In the genomic region with DNA sequence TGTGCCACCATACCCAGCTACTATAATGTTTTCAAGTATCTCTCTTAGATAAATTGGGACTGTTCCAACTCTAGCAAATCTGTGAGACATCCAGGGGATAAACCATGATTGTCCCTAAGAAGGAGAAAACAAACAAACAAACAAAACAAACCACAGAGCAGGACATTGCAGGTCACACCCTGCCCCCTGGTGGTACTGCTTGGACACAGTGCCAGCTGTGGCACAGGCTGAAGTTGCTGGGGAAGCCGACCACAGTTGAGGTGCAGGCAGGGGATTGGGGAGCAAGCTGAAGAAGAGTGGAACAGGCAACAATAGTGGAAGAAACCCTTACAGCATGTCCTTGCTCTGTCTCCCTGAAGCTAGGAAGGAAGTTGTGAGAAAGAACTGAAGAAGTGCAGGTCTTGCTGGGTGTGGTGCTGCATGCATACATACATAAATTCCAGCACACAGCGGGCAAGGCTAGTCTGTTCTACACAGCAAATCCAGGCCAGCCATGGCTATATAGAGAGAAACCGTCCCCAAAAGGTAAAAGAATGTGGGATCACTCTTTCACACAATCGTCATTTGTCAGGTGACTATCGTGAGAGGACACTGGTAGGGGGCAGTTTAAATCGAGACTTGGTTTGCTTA, we compare ENCODE assay signal across 9 mouse cellular contexts. TPM values are rescaled to one million over a fixed set of nuclear protein-coding genes. Genes with fewer than 3 reads are reported as not detected.
DNase-seq lines count a peak whose midpoint lies in the region; ATAC-seq and TF ChIP-seq lines count a peak whose summit lies in the region.
"Had no signal": no experiment of that assay in that cellular context is flagged by ENCODE, and none has a peak within 500 bp of the region (broad histone marks: within the 10 kb centered on the region; RNA-seq: fewer than 3 reads in every experiment).

No protein-coding gene starts in this region.

- H3K9me3 ChIP-seq in forebrain, embryonic 11.5 days (ENCODE audit: control insufficient read depth, low read length): no peaks in the 10 kb centered on the region
- no peaks in the 10 kb centered on the region for H3K9me3 ChIP-seq in forebrain, embryonic 13.5 days (replicated peaks)
- no peaks in the 10 kb centered on the region for H3K9me3 ChIP-seq in liver, embryonic 12.5 days (replicated peaks)
- H3K9me3 ChIP-seq: heart, embryonic 15.5 days had no signal

- no peaks in the 10 kb centered on the region for H3K36me3 ChIP-seq in forebrain, embryonic 11.5 days (ENCODE audit: control insufficient read depth, insufficient read depth, low read length)
- no peaks in the 10 kb centered on the region for H3K36me3 ChIP-seq in forebrain, embryonic 13.5 days (ENCODE audit: poor library complexity, severe bottlenecking)
- no peaks in the 10 kb centered on the region for H3K36me3 ChIP-seq in liver, adult 2 months (ENCODE audit: control insufficient read depth, insufficient read depth, low read length)
- H3K36me3 ChIP-seq in liver, embryonic 12.5 days: no peaks in the 10 kb centered on the region
- H3K36me3 ChIP-seq: heart, embryonic 15.5 days had no signal

- H3K4me1 ChIP-seq in forebrain, embryonic 11.5 days (replicated peaks; ENCODE audit: control insufficient read depth, insufficient read depth, low read length): peaks cover 6% of the 10 kb centered on the region; the same call in 1 of the 2 replicates
- H3K4me1 ChIP-seq in forebrain, embryonic 13.5 days: peaks cover 17% of the 10 kb centered on the region
- H3K4me1 ChIP-seq in liver, adult 2 months (ENCODE audit: control insufficient read depth, insufficient read depth, low read length): no peaks in the 10 kb centered on the region
- H3K4me1 ChIP-seq in liver, embryonic 12.5 days: peaks cover 37% of the 10 kb centered on the region

- DNase-seq in forebrain, embryonic 11.5 days (ENCODE audit: low spot score): peak; percentile 68
- DNase-seq in liver, adult 2 months (ENCODE audit: extremely low read depth, low read depth, low spot score): no peak
- peak; percentile 73 for DNase-seq in adrenal gland, postnatal 10 days
- DNase-seq in kidney, postnatal 14 days: peak; percentile 62
- DNase-seq in retina, postnatal 1 day: peak; percentile 71
- DNase-seq in frontal cortex, postnatal 25 days (ENCODE audit: low spot score in 2 of 2): no peak

- H3K4me2 ChIP-seq in forebrain, embryonic 11.5 days (ENCODE audit: low read depth, low read length, severe bottlenecking): no peak overlapping the region
- H3K4me2 ChIP-seq in forebrain, embryonic 13.5 days: no peak overlapping the region
- H3K4me2 ChIP-seq in liver, embryonic 12.5 days: no peak overlapping the region
- H3K4me2 ChIP-seq: heart, embryonic 15.5 days had no signal

- H3K27me3 ChIP-seq in forebrain, embryonic 11.5 days (ENCODE audit: control insufficient read depth, insufficient read depth, low read length): no peaks in the 10 kb centered on the region
- H3K27me3 ChIP-seq in forebrain, embryonic 13.5 days: no peaks in the 10 kb centered on the region; the same call in 1 of the 2 replicates
- H3K27me3 ChIP-seq in liver, adult 2 months (ENCODE audit: control insufficient read depth, insufficient read depth, low read length): no peaks in the 10 kb centered on the region
- 0 out of 2 replicates have a peak, but pooled peaks cover 8% of the 10 kb centered on the region for H3K27me3 ChIP-seq in liver, embryonic 12.5 days (replicated peaks)
- H3K27me3 ChIP-seq: heart, embryonic 15.5 days had no signal

- H3K4me3 ChIP-seq in forebrain, embryonic 11.5 days (ENCODE audit: low read depth, low read length): no peak overlapping the region
- H3K4me3 ChIP-seq in forebrain, embryonic 13.5 days: no peak overlapping the region
- H3K4me3 ChIP-seq in liver, adult 2 months (ENCODE audit: insufficient read depth, low read depth, low read length): no peak overlapping the region
- no peak overlapping the region for H3K4me3 ChIP-seq in liver, embryonic 12.5 days
- H3K4me3 ChIP-seq: heart, embryonic 15.5 days had no signal

- TF ChIP-seq CTCF in liver, adult 2 months (IDR thresholded peaks at IDR 0.05; ENCODE audit: low read depth, low read length): peak; percentile 83

- H3K27ac ChIP-seq in forebrain, embryonic 11.5 days (ENCODE audit: low read depth, low read length): no peak overlapping the region
- H3K27ac ChIP-seq in forebrain, embryonic 13.5 days: no peak overlapping the region
- H3K27ac ChIP-seq in liver, adult 2 months (replicated peaks; ENCODE audit: insufficient read depth, low read depth, low read length): no peak overlapping the region
- no peak overlapping the region for H3K27ac ChIP-seq in liver, embryonic 12.5 days
- H3K27ac ChIP-seq: heart, embryonic 15.5 days had no signal

- no peak overlapping the region for H3K9ac ChIP-seq in forebrain, embryonic 11.5 days (ENCODE audit: low read length)
- H3K9ac ChIP-seq in forebrain, embryonic 13.5 days: no peak overlapping the region
- no peak overlapping the region for H3K9ac ChIP-seq in liver, adult 2 months (ENCODE audit: low read depth, low read length)
- H3K9ac ChIP-seq in liver, embryonic 12.5 days: no peak overlapping the region
- H3K9ac ChIP-seq: heart, embryonic 15.5 days had no signal

- 58% methylated on average over 6 of the region's 6 CpGs for WGBS in forebrain, embryonic 11.5 days
- 59% methylated on average over 6 of the region's 6 CpGs for WGBS in forebrain, embryonic 13.5 days
- WGBS in liver, adult 2 months: 64% methylated on average over 6 of the region's 6 CpGs
- WGBS in liver, embryonic 12.5 days (ENCODE audit: insufficient replicate concordance): 42% methylated on average over 6 of the region's 6 CpGs

- no peak for ATAC-seq in forebrain, embryonic 11.5 days (replicated peaks; ENCODE audit: low FRiP score)
- no peak for ATAC-seq in forebrain, embryonic 13.5 days
- no peak for ATAC-seq in liver, embryonic 12.5 days

- no peaks in the 10 kb centered on the region for H3K79me2 ChIP-seq in liver, adult 2 months (ENCODE audit: control insufficient read depth, insufficient read depth, low read length)

- no peak for TF ChIP-seq POLR2A in liver, adult 2 months (IDR thresholded peaks at IDR 0.05; ENCODE audit: extremely low read depth, insufficient read depth, low read length)

RNA-seq across cellular contexts. Expression of gene Pck2, which starts 3.8 kb away (rescaled TPM):
- 16.2 and 17.8 TPM in 2 replicates for polyA plus RNA-seq in forebrain, embryonic 11.5 days (2014; fragmentation: Nextera tagmentation; extraction: Ambion mirVana)
- polyA plus RNA-seq in forebrain, embryonic 13.5 days (2015; fragmentation: Nextera tagmentation; extraction: Ambion mirVana): 17.9 and 18.1 TPM in 2 replicates
- total RNA-seq in liver, adult 2 months (2014; rRNA removed): 1.2 and 3.2 TPM in 2 replicates
- polyA plus RNA-seq in liver, adult 2 months (2012; rRNA removed): 2.4 and 7.3 TPM in 2 replicates
- polyA plus RNA-seq in liver, embryonic 12.5 days (2016; fragmentation: Nextera tagmentation; extraction: Ambion mirVana): 35.5 and 37.4 TPM in 2 replicates
- total RNA-seq in adrenal gland, postnatal 10 days (2021): 10 to 100 TPM; 45.2 to 51.4 TPM

RNA-seq across cellular contexts. Expression of gene Nrl, which starts 11.4 kb away (rescaled TPM):
- not detected in 2 replicates for polyA plus RNA-seq in forebrain, embryonic 11.5 days (2014; fragmentation: Nextera tagmentation; extraction: Ambion mirVana)
- polyA plus RNA-seq in forebrain, embryonic 13.5 days (2015; fragmentation: Nextera tagmentation; extraction: Ambion mirVana): not detected in 2 replicates
- total RNA-seq in liver, adult 2 months (2014; rRNA removed): not detected in 2 replicates
- not detected in 2 replicates for polyA plus RNA-seq in liver, adult 2 months (2012; rRNA removed)
- not detected in 2 replicates for polyA plus RNA-seq in liver, embryonic 12.5 days (2016; fragmentation: Nextera tagmentation; extraction: Ambion mirVana)
- total RNA-seq in adrenal gland, postnatal 10 days (2021): not detected
- polyA plus RNA-seq: heart, embryonic 15.5 days had no signal

RNA-seq across cellular contexts. Expression of gene Dcaf11, which starts 23.6 kb away (rescaled TPM):
- 74.2 and 74.6 TPM in 2 replicates for polyA plus RNA-seq in forebrain, embryonic 11.5 days (2014; fragmentation: Nextera tagmentation; extraction: Ambion mirVana)
- polyA plus RNA-seq in forebrain, embryonic 13.5 days (2015; fragmentation: Nextera tagmentation; extraction: Ambion mirVana): 108 and 115 TPM in 2 replicates
- total RNA-seq in liver, adult 2 months (2014; rRNA removed): 305 and 330 TPM in 2 replicates
- 263 and 363 TPM in 2 replicates for polyA plus RNA-seq in liver, adult 2 months (2012; rRNA removed)
- 57.1 and 60.3 TPM in 2 replicates for polyA plus RNA-seq in liver, embryonic 12.5 days (2016; fragmentation: Nextera tagmentation; extraction: Ambion mirVana)
- 10 to 100 TPM; 85.2 to 89.5 TPM for total RNA-seq in adrenal gland, postnatal 10 days (2021)

RNA-seq across cellular contexts. Expression of gene A730061H03Rik, which starts 24.0 kb away (rescaled TPM):
- 0.71 TPM in 1 of 2 replicates, not detected in the other for polyA plus RNA-seq in forebrain, embryonic 11.5 days (2014; fragmentation: Nextera tagmentation; extraction: Ambion mirVana)
- 0.63 TPM in 1 of 2 replicates, not detected in the other for polyA plus RNA-seq in forebrain, embryonic 13.5 days (2015; fragmentation: Nextera tagmentation; extraction: Ambion mirVana)
- total RNA-seq in liver, adult 2 months (2014; rRNA removed): not detected in 2 replicates
- polyA plus RNA-seq in liver, adult 2 months (2012; rRNA removed): 0.42 and 0.62 TPM in 2 replicates
- polyA plus RNA-seq in liver, embryonic 12.5 days (2016; fragmentation: Nextera tagmentation; extraction: Ambion mirVana): 1.9 and 2.7 TPM in 2 replicates
- under 1 TPM in 1 of 2 experiments, not detected in 1; 0.66 TPM for total RNA-seq in adrenal gland, postnatal 10 days (2021)

RNA-seq across cellular contexts. Expression of gene Cpne6, which starts 26.0 kb away (rescaled TPM):
- polyA plus RNA-seq in forebrain, embryonic 11.5 days (2014; fragmentation: Nextera tagmentation; extraction: Ambion mirVana): 0.21 and 0.28 TPM in 2 replicates
- polyA plus RNA-seq in forebrain, embryonic 13.5 days (2015; fragmentation: Nextera tagmentation; extraction: Ambion mirVana): 1.5 and 2.0 TPM in 2 replicates
- not detected in 2 replicates for total RNA-seq in liver, adult 2 months (2014; rRNA removed)
- polyA plus RNA-seq in liver, adult 2 months (2012; rRNA removed): not detected in 2 replicates
- polyA plus RNA-seq in liver, embryonic 12.5 days (2016; fragmentation: Nextera tagmentation; extraction: Ambion mirVana): 0.13 TPM in 1 of 2 replicates, not detected in the other
- total RNA-seq in adrenal gland, postnatal 10 days (2021): under 1 TPM; 0.09 to 0.61 TPM

Comparison
In these comparisons a context has a peak if more than half of its experiments do, and no peak if none do; other contexts are left out.
1. DNase-seq: peak in forebrain, embryonic 11.5 days (single experiment), adrenal gland, postnatal 10 days (single experiment), kidney, postnatal 14 days (single experiment) and retina, postnatal 1 day (single experiment); none in liver, adult 2 months (single experiment) and frontal cortex, postnatal 25 days (0 of 2).